Mouse (Mus musculus): ENCODE data around the gene Rnf8. TPM values are rescaled to one million over a fixed set of nuclear protein-coding genes. Genes with fewer than 3 reads are reported as not detected.

The Rnf8 gene
- polyA plus RNA-seq, 2 experiments = 55.5 to 75.4 TPM

GRCm38 (mm10) chr17:29623488-29623887, 8.9 kb downstream of the Rnf8 start:
- ATAC-seq (ENCODE audit: low FRiP score, low read depth) (no peak), DNase-seq (ENCODE audit: low spot score) (no peak)
- Histone ChIP-seq H3K4me2 (replicated peaks; ENCODE audit: low read depth, low read length, severe bottlenecking) (no peak overlapping the region), H3K27me3 (ENCODE audit: control insufficient read depth, insufficient read depth, low read length) (no peaks in the 10 kb centered on the region), H3K36me3 (ENCODE audit: control insufficient read depth, insufficient read depth, low read length) (peaks cover 91% of the 10 kb centered on the region), H3K4me3 (replicated peaks; ENCODE audit: low read length) (no peak overlapping the region), H3K27ac (replicated peaks; ENCODE audit: low read depth, low read length) (no peak overlapping the region), H3K9ac (ENCODE audit: low read depth, low read length, severe bottlenecking) (no peak overlapping the region), H3K9me3 (ENCODE audit: control insufficient read depth, low read length) (no peaks in the 10 kb centered on the region), H3K4me1 (ENCODE audit: control insufficient read depth, insufficient read depth, low read length) (no peaks in the 10 kb centered on the region)
- 93% methylated on average over 8 of the region's 8 CpGs for WGBS
- no peak for TF ChIP-seq POLR2A (IDR thresholded peaks at IDR 0.05; ENCODE audit: borderline replicate concordance, extremely low read depth, insufficient read depth, insufficient read length)

DNA sequence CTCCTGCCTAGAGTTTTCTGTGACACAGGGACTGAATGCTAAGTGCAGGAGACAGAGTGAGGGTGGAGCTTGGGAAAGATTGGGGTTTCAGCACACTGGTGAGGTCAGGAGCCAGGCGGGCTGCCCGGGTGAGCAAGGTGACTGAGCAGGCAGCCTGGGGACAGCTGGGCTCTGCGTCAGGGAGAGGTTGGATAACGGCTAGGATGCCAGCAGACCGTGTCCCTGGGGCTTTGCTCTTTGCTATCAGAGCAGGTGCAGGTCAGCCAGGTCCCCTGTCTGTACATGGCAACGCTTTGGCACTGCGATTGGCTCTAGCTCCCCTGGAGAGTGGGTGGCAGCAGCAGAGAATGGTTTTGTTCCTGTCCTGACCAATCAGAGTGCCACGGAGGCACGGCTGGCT, 12.7 kb downstream of the Rnf8 start:
- Histone ChIP-seq H3K4me1 (ENCODE audit: control insufficient read depth, insufficient read depth, low read length) (no peaks in the 10 kb centered on the region), H3K27ac (replicated peaks; ENCODE audit: low read depth, low read length) (no peak overlapping the region), H3K4me2 (replicated peaks; ENCODE audit: low read depth, low read length, severe bottlenecking) (no peak overlapping the region), H3K27me3 (ENCODE audit: control insufficient read depth, insufficient read depth, low read length) (no peaks in the 10 kb centered on the region), H3K9ac (ENCODE audit: low read depth, low read length, severe bottlenecking) (no peak overlapping the region), H3K9me3 (ENCODE audit: control insufficient read depth, low read length) (no peaks in the 10 kb centered on the region), H3K4me3 (replicated peaks; ENCODE audit: low read length) (no peak overlapping the region), H3K36me3 (ENCODE audit: control insufficient read depth, insufficient read depth, low read length) (peaks cover 96% of the 10 kb centered on the region)
- DNase-seq (ENCODE audit: low spot score) = no peak
- WGBS = 92% methylated on average over 9 of the region's 9 CpGs
- ATAC-seq (ENCODE audit: low FRiP score, low read depth) = no peak
- no peak for TF ChIP-seq POLR2A (IDR thresholded peaks at IDR 0.05; ENCODE audit: borderline replicate concordance, extremely low read depth, insufficient read depth, insufficient read length)

- Histone ChIP-seq H3K4me3 (replicated peaks; ENCODE audit: low read length) (no peak overlapping the region), H3K4me1 (ENCODE audit: control insufficient read depth, insufficient read depth, low read length) (no peaks in the 10 kb centered on the region), H3K36me3 (ENCODE audit: control insufficient read depth, insufficient read depth, low read length) (peaks cover 88% of the 10 kb centered on the region), H3K4me2 (replicated peaks; ENCODE audit: low read depth, low read length, severe bottlenecking) (no peak overlapping the region), H3K9ac (ENCODE audit: low read depth, low read length, severe bottlenecking) (no peak overlapping the region), H3K9me3 (ENCODE audit: control insufficient read depth, low read length) (no peaks in the 10 kb centered on the region), H3K27ac (replicated peaks; ENCODE audit: low read depth, low read length) (no peak overlapping the region), H3K27me3 (ENCODE audit: control insufficient read depth, insufficient read depth, low read length) (no peaks in the 10 kb centered on the region)
- DNase-seq (ENCODE audit: low spot score) (no peak), ATAC-seq (ENCODE audit: low FRiP score, low read depth) (peak; percentile 30; the same call in 1 of the 2 replicates)
- TF ChIP-seq POLR2A (IDR thresholded peaks at IDR 0.05; ENCODE audit: borderline replicate concordance, extremely low read depth, insufficient read depth, insufficient read length) = no peak
- 92% methylated on average over 5 of the region's 5 CpGs for WGBS
These were observed 14.4 kb downstream of the Rnf8 start for GRCm38 (mm10) chr17:29628946-29629345.

- TF ChIP-seq POLR2A (IDR thresholded peaks at IDR 0.05; ENCODE audit: borderline replicate concordance, extremely low read depth, insufficient read depth, insufficient read length) = no peak
- Histone ChIP-seq H3K27me3 (ENCODE audit: control insufficient read depth, insufficient read depth, low read length) (no peaks in the 10 kb centered on the region), H3K9me3 (ENCODE audit: control insufficient read depth, low read length) (no peaks in the 10 kb centered on the region), H3K36me3 (ENCODE audit: control insufficient read depth, insufficient read depth, low read length) (peaks cover 88% of the 10 kb centered on the region), H3K27ac (replicated peaks; ENCODE audit: low read depth, low read length) (no peak overlapping the region), H3K4me1 (ENCODE audit: control insufficient read depth, insufficient read depth, low read length) (no peaks in the 10 kb centered on the region), H3K9ac (ENCODE audit: low read depth, low read length, severe bottlenecking) (no peak overlapping the region), H3K4me3 (replicated peaks; ENCODE audit: low read length) (no peak overlapping the region), H3K4me2 (replicated peaks; ENCODE audit: low read depth, low read length, severe bottlenecking) (no peak overlapping the region)
- ATAC-seq (ENCODE audit: low FRiP score, low read depth) = no peak
- no peak for DNase-seq (ENCODE audit: low spot score)
- WGBS = 85% methylated on average over 5 of the region's 5 CpGs
These were observed 15.0 kb downstream of the Rnf8 start for GRCm38 (mm10) chr17:29629620-29630019.

DNA sequence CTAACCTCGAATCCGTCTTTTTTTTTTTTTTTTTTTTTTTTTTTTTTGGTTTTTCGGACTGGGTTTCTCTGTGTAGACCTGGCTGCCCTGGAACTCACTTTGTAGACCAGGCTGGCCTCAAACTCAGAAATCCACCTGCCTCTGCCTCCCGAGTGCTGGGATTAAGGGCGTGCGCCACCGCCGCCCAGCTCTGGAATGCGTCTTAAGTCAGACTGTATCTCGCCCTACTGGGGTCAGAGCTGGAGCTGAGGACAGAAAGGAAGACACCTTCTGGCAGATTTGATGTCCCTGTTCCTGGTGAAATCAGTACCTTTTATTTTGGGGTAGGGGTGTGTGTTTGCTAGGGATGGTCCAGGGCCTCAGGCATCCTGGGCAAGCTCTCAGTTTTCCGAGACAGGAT, 17.7 kb downstream of the Rnf8 start:
- no peak overlapping the region for H3K9ac ChIP-seq (ENCODE audit: low read depth, low read length, severe bottlenecking)
- H3K4me1 ChIP-seq (ENCODE audit: control insufficient read depth, insufficient read depth, low read length) = no peaks in the 10 kb centered on the region
- no peak overlapping the region for H3K27ac ChIP-seq (replicated peaks; ENCODE audit: low read depth, low read length)
- H3K9me3 ChIP-seq (ENCODE audit: control insufficient read depth, low read length) = no peaks in the 10 kb centered on the region
- no peak overlapping the region for H3K4me3 ChIP-seq (replicated peaks; ENCODE audit: low read length)
- H3K27me3 ChIP-seq (ENCODE audit: control insufficient read depth, insufficient read depth, low read length) = no peaks in the 10 kb centered on the region
- 92% methylated on average over 11 of the region's 11 CpGs for WGBS
- no peak for ATAC-seq (ENCODE audit: low FRiP score, low read depth)
- DNase-seq (ENCODE audit: low spot score) = no peak
- no peak for TF ChIP-seq POLR2A (IDR thresholded peaks at IDR 0.05; ENCODE audit: borderline replicate concordance, extremely low read depth, insufficient read depth, insufficient read length)
- H3K4me2 ChIP-seq (replicated peaks; ENCODE audit: low read depth, low read length, severe bottlenecking) = no peak overlapping the region
- peaks cover 88% of the 10 kb centered on the region for H3K36me3 ChIP-seq (ENCODE audit: control insufficient read depth, insufficient read depth, low read length)

DNA sequence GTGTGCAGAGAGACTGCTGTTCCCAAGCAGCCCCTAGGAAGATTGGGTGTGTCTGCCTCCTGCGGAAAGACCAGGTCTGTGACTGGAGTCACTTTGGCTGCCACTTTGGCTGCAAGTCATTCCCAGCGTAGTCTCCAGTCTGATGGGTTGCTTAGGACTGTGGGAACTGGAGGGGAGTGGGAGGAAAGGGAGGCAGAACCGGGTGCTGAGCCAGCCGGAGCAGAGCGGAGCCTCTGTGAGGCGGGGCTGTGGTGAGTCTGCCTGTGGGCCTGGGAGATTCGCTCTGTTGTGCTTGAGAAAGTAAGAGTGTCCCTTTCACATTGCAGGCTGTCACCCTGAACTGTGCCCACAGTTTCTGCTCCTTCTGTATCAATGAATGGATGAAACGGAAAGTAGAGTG, 20.9 kb downstream of the Rnf8 start:
- Histone ChIP-seq H3K4me2 (replicated peaks; ENCODE audit: low read depth, low read length, severe bottlenecking) (no peak overlapping the region), H3K9ac (ENCODE audit: low read depth, low read length, severe bottlenecking) (no peak overlapping the region), H3K4me1 (ENCODE audit: control insufficient read depth, insufficient read depth, low read length) (no peaks in the 10 kb centered on the region), H3K9me3 (ENCODE audit: control insufficient read depth, low read length) (no peaks in the 10 kb centered on the region), H3K27me3 (ENCODE audit: control insufficient read depth, insufficient read depth, low read length) (no peaks in the 10 kb centered on the region), H3K4me3 (replicated peaks; ENCODE audit: low read length) (no peak overlapping the region), H3K36me3 (ENCODE audit: control insufficient read depth, insufficient read depth, low read length) (peaks cover 86% of the 10 kb centered on the region), H3K27ac (replicated peaks; ENCODE audit: low read depth, low read length) (no peak overlapping the region)
- WGBS = 91% methylated on average over 8 of the region's 8 CpGs
- ATAC-seq (ENCODE audit: low FRiP score, low read depth) (no peak), DNase-seq (ENCODE audit: low spot score) (no peak)
- no peak for TF ChIP-seq POLR2A (IDR thresholded peaks at IDR 0.05; ENCODE audit: borderline replicate concordance, extremely low read depth, insufficient read depth, insufficient read length)
